Mouse (Mus musculus) erythroid progenitor cell, adult 5-6 weeks (primary cell): Measurements from ENCODE around the gene Pkd1l3. TPM values are rescaled to one million over a fixed set of nuclear protein-coding genes. Genes with fewer than 3 reads are reported as not detected.
A peak's percentile ranks its signal among the peaks of the same experiment; 100 is the strongest.

Experiments used
- ATAC-seq: replicated peaks from 2 replicates; pipeline ENCODE4 v1.8.0; 2016; ENCODE audit warnings: moderate number of reproducible peaks, mild to moderate bottlenecking, moderate TSS enrichment, inconsistent platforms; ENCODE audit not compliant: poor library complexity, low FRiP score, severe bottlenecking
- total RNA-seq, 2 experiments: library from RNA; stranded (forward) in 1 of 2; stranded (reverse) in 1 of 2; fragments of 150-400 nt in 1 of 2; fragments of 186-747, 209-891 nt in 1 of 2; gene quantifications; 2 replicates each; pipeline versions ENCODE4 v1.2.3 to v1.2.4; 2015 to 2017; ENCODE audit warnings: low replicate concordance in 2 of 2

Pkd1l3 gene
- total RNA-seq, 2 experiments from 2014 or later = not detected

GRCm38 (mm10) chr8:109692443-109693145, 78.3 kb downstream of the Pkd1l3 start:
- ATAC-seq = peak; percentile 58

GRCm38 (mm10) chr8:109693146-109693900, 79.0 kb downstream of the Pkd1l3 start, which contains the start of gene Ist1:
Gene Ist1, minus strand, starts transcription at chr8:109693260.
- peak; percentile 97 for ATAC-seq

- ATAC-seq = no peak
Measured at GRCm38 (mm10) chr8:109694154-109694553, 79.8 kb downstream of the Pkd1l3 start.

- ATAC-seq = no peak
Measured at GRCm38 (mm10) chr8:109697754-109698153, 83.4 kb downstream of the Pkd1l3 start.

GRCm38 (mm10) chr8:109698477-109698876, 84.2 kb downstream of the Pkd1l3 start:
- ATAC-seq = no peak

GRCm38 (mm10) chr8:109704565-109705319, 90.4 kb downstream of the Pkd1l3 start:
- peak; percentile 39 for ATAC-seq

- ATAC-seq = peak; percentile 88
Measured at GRCm38 (mm10) chr8:109705320-109706075, 91.2 kb downstream of the Pkd1l3 start, which contains the start of gene Zfp821. Gene Zfp821, plus strand, starts transcription at chr8:109705546.

- peak; percentile 12; the same call in 1 of the 2 replicates for ATAC-seq
Measured at GRCm38 (mm10) chr8:109706076-109706873, 92.0 kb downstream of the Pkd1l3 start.

GRCm38 (mm10) chr8:109706874-109707237, 92.5 kb downstream of the Pkd1l3 start:
- ATAC-seq = peak; percentile 82

- ATAC-seq = no peak
Measured at GRCm38 (mm10) chr8:109707921-109708320, 93.6 kb downstream of the Pkd1l3 start.

GRCm38 (mm10) chr8:109712521-109712920, 98.2 kb downstream of the Pkd1l3 start:
- ATAC-seq = no peak

GRCm38 (mm10) chr8:109714961-109715360, 100.6 kb downstream of the Pkd1l3 start:
- ATAC-seq = no peak

Other genes starting within 250 kb of the Pkd1l3 start
- gene Pmfbp1, start 120.5 kb upstream of the Pkd1l3 start, total RNA-seq (2015; ENCODE audit: low replicate concordance) = not detected in 2 replicates
- not detected in 2 replicates for gene Pmfbp1, start 120.5 kb upstream of the Pkd1l3 start, total RNA-seq (2017; ENCODE audit: low replicate concordance)
- gene Dhx38, start 48.7 kb upstream of the Pkd1l3 start, total RNA-seq (2015; ENCODE audit: low replicate concordance) = 8.0 and 12.6 TPM in 2 replicates
- gene Dhx38, start 48.7 kb upstream of the Pkd1l3 start, total RNA-seq (2017; ENCODE audit: low replicate concordance) = 21.2 and 29.7 TPM in 2 replicates
- 4.0 and 8.0 TPM in 2 replicates for gene Txnl4b, start 48.6 kb upstream of the Pkd1l3 start, total RNA-seq (2015; ENCODE audit: low replicate concordance)
- 10.7 and 11.5 TPM in 2 replicates for gene Txnl4b, start 48.6 kb upstream of the Pkd1l3 start, total RNA-seq (2017; ENCODE audit: low replicate concordance)
- gene Hp, start 35.3 kb upstream of the Pkd1l3 start, total RNA-seq (2015; ENCODE audit: low replicate concordance) = 70.4 and 83.3 TPM in 2 replicates
- gene Hp, start 35.3 kb upstream of the Pkd1l3 start, total RNA-seq (2017; ENCODE audit: low replicate concordance) = 65.3 and 67.6 TPM in 2 replicates
- gene Dhodh, start 5.8 kb upstream of the Pkd1l3 start, total RNA-seq (2015; ENCODE audit: low replicate concordance) = 4.7 and 7.1 TPM in 2 replicates
- gene Dhodh, start 5.8 kb upstream of the Pkd1l3 start, total RNA-seq (2017; ENCODE audit: low replicate concordance) = 3.4 and 7.3 TPM in 2 replicates
- 66.7 and 85.9 TPM in 2 replicates for gene Ist1, start 78.7 kb downstream of the Pkd1l3 start, total RNA-seq (2015; ENCODE audit: low replicate concordance)
- 45.2 and 62.4 TPM in 2 replicates for gene Ist1, start 78.7 kb downstream of the Pkd1l3 start, total RNA-seq (2017; ENCODE audit: low replicate concordance)
- 14.3 and 14.8 TPM in 2 replicates for gene Zfp821, start 91.0 kb downstream of the Pkd1l3 start, total RNA-seq (2015; ENCODE audit: low replicate concordance)
- 38.2 and 43.3 TPM in 2 replicates for gene Zfp821, start 91.0 kb downstream of the Pkd1l3 start, total RNA-seq (2017; ENCODE audit: low replicate concordance)
- 2.9 and 10.1 TPM in 2 replicates for gene Atxn1l, start 123.2 kb downstream of the Pkd1l3 start, total RNA-seq (2015; ENCODE audit: low replicate concordance)
- gene Atxn1l, start 123.2 kb downstream of the Pkd1l3 start, total RNA-seq (2017; ENCODE audit: low replicate concordance) = 4.4 and 5.8 TPM in 2 replicates
- gene Ap1g1, start 164.0 kb downstream of the Pkd1l3 start, total RNA-seq (2015; ENCODE audit: low replicate concordance) = 23.1 and 50.7 TPM in 2 replicates
- gene Ap1g1, start 164.0 kb downstream of the Pkd1l3 start, total RNA-seq (2017; ENCODE audit: low replicate concordance) = 30.6 and 36.2 TPM in 2 replicates